29 mouse cellular contexts compared by ENCODE assay signal in genomic region chr11:22893075-22893474, GRCm38 (mm10). TPM values are rescaled to one million over a fixed set of nuclear protein-coding genes. Genes with fewer than 3 reads are reported as not detected.
DNase-seq lines count a peak whose midpoint lies in the region; ATAC-seq and TF ChIP-seq lines count a peak whose summit lies in the region.
"Had no signal": no experiment of that assay in that cellular context is flagged by ENCODE, and none has a peak within 500 bp of the region (broad histone marks: within the 10 kb centered on the region; RNA-seq: fewer than 3 reads in every experiment).

No protein-coding gene starts in this region.

- peaks cover 14% of the 10 kb centered on the region; the same call in 1 of the 2 replicates for H3K4me1 ChIP-seq in hindbrain, embryonic 13.5 days (replicated peaks)
- H3K4me1 ChIP-seq in hindbrain, embryonic 10.5 days (replicated peaks), result no peaks in the 10 kb centered on the region
- H3K4me1 ChIP-seq in neural tube, embryonic 12.5 days, result 0 out of 2 replicates have a peak, but pooled peaks cover 4% of the 10 kb centered on the region
- H3K4me1 ChIP-seq in midbrain, embryonic 14.5 days (ENCODE audit: control insufficient read depth, insufficient read depth, low read length), result no peaks in the 10 kb centered on the region
- H3K4me1 ChIP-seq: embryonic facial prominence, embryonic 15.5 days; forebrain, embryonic 12.5 days; heart, embryonic 10.5 days; heart, embryonic 15.5 days had no signal

- peak; percentile 54; the same call in 1 of the 2 replicates for ATAC-seq in hindbrain, embryonic 13.5 days (ENCODE audit: low FRiP score)
- peak; percentile 87 for ATAC-seq in neural tube, embryonic 12.5 days (ENCODE audit: low FRiP score, low read depth)
- ATAC-seq in midbrain, embryonic 14.5 days (ENCODE audit: low FRiP score, low TSS enrichment), result no peak; the same call in 1 of the 2 replicates
- ATAC-seq: CD4-positive, CD25-positive, alpha-beta regulatory T cell, adult 4 months; forebrain, postnatal 0 days; inflammation-experienced regulatory T-cells, adult 6 months had no signal

- no peak overlapping the region for H3K4me3 ChIP-seq in hindbrain, embryonic 13.5 days
- H3K4me3 ChIP-seq in hindbrain, embryonic 10.5 days, result no peak overlapping the region
- no peak overlapping the region for H3K4me3 ChIP-seq in neural tube, embryonic 12.5 days
- H3K4me3 ChIP-seq in midbrain, embryonic 14.5 days (replicated peaks; ENCODE audit: low read depth, low read length), result no peak overlapping the region
- H3K4me3 ChIP-seq in left cerebral cortex, adult 2 months, result no peak overlapping the region
- H3K4me3 ChIP-seq: embryonic facial prominence, embryonic 15.5 days; forebrain, embryonic 12.5 days; heart, embryonic 10.5 days; heart, embryonic 15.5 days; myocyte had no signal

- no peaks in the 10 kb centered on the region for H3K36me3 ChIP-seq in hindbrain, embryonic 13.5 days
- H3K36me3 ChIP-seq in hindbrain, embryonic 10.5 days, result peaks cover 2% of the 10 kb centered on the region
- H3K36me3 ChIP-seq in neural tube, embryonic 12.5 days, result no peaks in the 10 kb centered on the region
- H3K36me3 ChIP-seq in midbrain, embryonic 14.5 days (ENCODE audit: control insufficient read depth, insufficient read depth, low read length), result no peaks in the 10 kb centered on the region
- H3K36me3 ChIP-seq: heart, embryonic 10.5 days; heart, embryonic 15.5 days had no signal

- H3K4me2 ChIP-seq in hindbrain, embryonic 13.5 days, result no peak overlapping the region
- H3K4me2 ChIP-seq in neural tube, embryonic 12.5 days (replicated peaks), result no peak overlapping the region
- no peak overlapping the region for H3K4me2 ChIP-seq in midbrain, embryonic 14.5 days (ENCODE audit: low read length)
- H3K4me2 ChIP-seq: embryonic facial prominence, embryonic 15.5 days; forebrain, embryonic 12.5 days; heart, embryonic 15.5 days had no signal

- no peaks in the 10 kb centered on the region for H3K9me3 ChIP-seq in hindbrain, embryonic 13.5 days
- H3K9me3 ChIP-seq in hindbrain, embryonic 10.5 days, result no peaks in the 10 kb centered on the region
- no peaks in the 10 kb centered on the region for H3K9me3 ChIP-seq in neural tube, embryonic 12.5 days
- no peaks in the 10 kb centered on the region for H3K9me3 ChIP-seq in midbrain, embryonic 14.5 days (ENCODE audit: control insufficient read depth, low read length)
- H3K9me3 ChIP-seq: embryonic facial prominence, embryonic 15.5 days; forebrain, embryonic 12.5 days; heart, embryonic 10.5 days; heart, embryonic 15.5 days had no signal

- H3K27me3 ChIP-seq in hindbrain, embryonic 13.5 days, result no peaks in the 10 kb centered on the region
- no peaks in the 10 kb centered on the region for H3K27me3 ChIP-seq in hindbrain, embryonic 10.5 days (ENCODE audit: insufficient read depth, poor library complexity, severe bottlenecking)
- no peaks in the 10 kb centered on the region for H3K27me3 ChIP-seq in neural tube, embryonic 12.5 days (replicated peaks)
- H3K27me3 ChIP-seq in midbrain, embryonic 14.5 days (ENCODE audit: control insufficient read depth, insufficient read depth, low read length), result no peaks in the 10 kb centered on the region
- H3K27me3 ChIP-seq: embryonic facial prominence, embryonic 15.5 days; forebrain, embryonic 12.5 days; heart, embryonic 15.5 days had no signal

- TF ChIP-seq CTCF in left cerebral cortex, adult 2 months (IDR thresholded peaks at IDR 0.05), result no peak

- intact Hi-C loops in left cerebral cortex, adult 2 months (cut with DNase I), result no loop called here

- WGBS in hindbrain, embryonic 13.5 days, result 44% methylated on average over 3 of the region's 3 CpGs
- 72% methylated on average over 3 of the region's 3 CpGs for WGBS in hindbrain, embryonic 10.5 days
- 54% methylated on average over 3 of the region's 3 CpGs for WGBS in neural tube, embryonic 12.5 days
- 49% methylated on average over 3 of the region's 3 CpGs for WGBS in midbrain, embryonic 14.5 days

- DNase-seq in hindbrain, embryonic 10.5 days (ENCODE audit: low spot score), result no peak
- DNase-seq in neural tube, embryonic 10.5 days (ENCODE audit: extremely low spot score, low spot score), result no peak
- DNase-seq in midbrain, embryonic 14.5 days, result peak; percentile 22
- DNase-seq in left cerebral cortex, adult 2 months (ENCODE audit: extremely low spot score in 1 of 2, low spot score in 2 of 2), result no peak
- no peak for DNase-seq in ovary, postnatal 36 days (ENCODE audit: low spot score)
- DNase-seq: adrenal gland, postnatal 36 days; cerebellum, adult 2 months; cerebellum, postnatal 14 days; forebrain, postnatal 0 days; gastrocnemius, postnatal 14 days; heart, postnatal 36 days; kidney, adult 11 months; kidney, postnatal 14 days; layer of hippocampus, adult 9-11 months; liver; lung, adult 2 months; lung, postnatal 10 days; thymus, postnatal 4 days had no signal

- H3K9ac ChIP-seq in hindbrain, embryonic 13.5 days, result no peak overlapping the region
- H3K9ac ChIP-seq in neural tube, embryonic 12.5 days, result no peak overlapping the region
- H3K9ac ChIP-seq in midbrain, embryonic 14.5 days (replicated peaks; ENCODE audit: low read length), result no peak overlapping the region
- H3K9ac ChIP-seq: embryonic facial prominence, embryonic 15.5 days; forebrain, embryonic 12.5 days; forebrain, postnatal 0 days; heart, embryonic 15.5 days; liver, embryonic 14.5 days had no signal

- H3K27ac ChIP-seq in hindbrain, embryonic 13.5 days, result no peak overlapping the region
- H3K27ac ChIP-seq in hindbrain, embryonic 10.5 days, result no peak overlapping the region
- H3K27ac ChIP-seq in neural tube, embryonic 12.5 days, result no peak overlapping the region
- H3K27ac ChIP-seq in midbrain, embryonic 14.5 days (replicated peaks; ENCODE audit: low read depth, low read length), result no peak overlapping the region
- H3K27ac ChIP-seq in left cerebral cortex, adult 2 months, result no peak overlapping the region
- H3K27ac ChIP-seq: embryonic facial prominence, embryonic 15.5 days; forebrain, embryonic 12.5 days; heart, embryonic 10.5 days; heart, embryonic 15.5 days; liver, embryonic 14.5 days; macrophage had no signal

RNA-seq across cellular contexts. Expression of gene B3gnt2, which starts 32.3 kb away (rescaled TPM):
- polyA plus RNA-seq in hindbrain, embryonic 13.5 days (2015; fragmentation: Nextera tagmentation; extraction: Ambion mirVana), result 1.1 and 1.5 TPM in 2 replicates
- polyA plus RNA-seq in hindbrain, embryonic 10.5 days (2016; fragmentation: Nextera tagmentation; extraction: Ambion mirVana), result 1.2 and 2.1 TPM in 2 replicates
- 2.2 and 3.0 TPM in 2 replicates for polyA plus RNA-seq in neural tube, embryonic 12.5 days (2016; fragmentation: Nextera tagmentation; extraction: Ambion mirVana)
- 1.3 and 2.6 TPM in 2 replicates for polyA plus RNA-seq in midbrain, embryonic 14.5 days (2014; fragmentation: Nextera tagmentation; extraction: Ambion mirVana)
- 10 to 100 TPM; 13.8 to 16.0 TPM for total RNA-seq in left cerebral cortex, adult 2 months (2021)
